Comparison of ENCODE assay signal across 8 mouse cellular contexts in the genomic region with DNA sequence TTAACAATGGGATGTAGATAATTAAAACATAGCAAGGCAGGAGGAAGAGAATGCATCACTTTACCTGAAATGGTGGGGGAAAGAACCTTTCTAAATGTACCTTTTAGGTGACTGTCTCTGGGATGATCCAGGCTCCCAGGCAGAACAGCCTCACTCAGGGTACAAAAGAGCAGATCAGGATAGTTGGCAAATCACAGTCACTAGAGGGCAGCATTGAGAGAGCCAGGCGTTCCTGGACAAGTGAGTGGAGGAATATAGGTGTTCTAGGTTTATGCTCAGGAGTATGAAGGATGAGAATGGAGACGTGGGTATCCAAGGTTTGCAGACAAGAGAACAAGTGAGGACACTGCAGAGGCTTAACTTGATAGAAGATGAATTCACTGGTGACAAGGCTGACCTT.
DNase-seq lines count a peak whose midpoint lies in the region; ATAC-seq lines count a peak whose summit lies in the region.

No protein-coding gene starts in this region.

- H3K9me3 ChIP-seq in midbrain, embryonic 11.5 days (ENCODE audit: control insufficient read depth, low read length): no peaks in the 10 kb centered on the region
- no peaks in the 10 kb centered on the region for H3K9me3 ChIP-seq in midbrain, embryonic 16.5 days (replicated peaks; ENCODE audit: control insufficient read depth, low read length, poor library complexity, severe bottlenecking)
- no peaks in the 10 kb centered on the region for H3K9me3 ChIP-seq in embryonic facial prominence, embryonic 15.5 days (replicated peaks)
- H3K9me3 ChIP-seq in hindbrain, embryonic 12.5 days (replicated peaks): no peaks in the 10 kb centered on the region

- no peaks in the 10 kb centered on the region for H3K36me3 ChIP-seq in midbrain, embryonic 11.5 days (ENCODE audit: control insufficient read depth, insufficient read depth, low read length)
- H3K36me3 ChIP-seq in midbrain, embryonic 16.5 days (ENCODE audit: control insufficient read depth, insufficient read depth, low read length): no peaks in the 10 kb centered on the region
- no peaks in the 10 kb centered on the region for H3K36me3 ChIP-seq in embryonic facial prominence, embryonic 15.5 days
- H3K36me3 ChIP-seq in hindbrain, embryonic 12.5 days: no peaks in the 10 kb centered on the region

- no peaks in the 10 kb centered on the region for H3K4me1 ChIP-seq in midbrain, embryonic 11.5 days (ENCODE audit: control insufficient read depth, insufficient read depth, low read length)
- no peaks in the 10 kb centered on the region for H3K4me1 ChIP-seq in midbrain, embryonic 16.5 days (ENCODE audit: control insufficient read depth, insufficient read depth, low read length)
- H3K4me1 ChIP-seq in embryonic facial prominence, embryonic 15.5 days: no peaks in the 10 kb centered on the region
- H3K4me1 ChIP-seq in hindbrain, embryonic 12.5 days: no peaks in the 10 kb centered on the region

- no peak overlapping the region for H3K4me2 ChIP-seq in midbrain, embryonic 11.5 days
- no peak overlapping the region for H3K4me2 ChIP-seq in midbrain, embryonic 16.5 days (ENCODE audit: low read length)
- H3K4me2 ChIP-seq in embryonic facial prominence, embryonic 15.5 days (replicated peaks): no peak overlapping the region
- no peak overlapping the region for H3K4me2 ChIP-seq in hindbrain, embryonic 12.5 days (replicated peaks)

- no peaks in the 10 kb centered on the region for H3K27me3 ChIP-seq in midbrain, embryonic 11.5 days (ENCODE audit: control insufficient read depth, insufficient read depth, low read length)
- no peaks in the 10 kb centered on the region for H3K27me3 ChIP-seq in midbrain, embryonic 16.5 days (ENCODE audit: control insufficient read depth, insufficient read depth, low read depth, low read length)
- H3K27me3 ChIP-seq in embryonic facial prominence, embryonic 15.5 days: no peaks in the 10 kb centered on the region
- H3K27me3 ChIP-seq in hindbrain, embryonic 12.5 days: no peaks in the 10 kb centered on the region

- no peak overlapping the region for H3K9ac ChIP-seq in midbrain, embryonic 11.5 days (ENCODE audit: low read length)
- H3K9ac ChIP-seq in midbrain, embryonic 16.5 days (ENCODE audit: low read depth, low read length): no peak overlapping the region
- no peak overlapping the region for H3K9ac ChIP-seq in embryonic facial prominence, embryonic 15.5 days
- H3K9ac ChIP-seq in hindbrain, embryonic 12.5 days: no peak overlapping the region

- ATAC-seq in midbrain, embryonic 11.5 days (ENCODE audit: low FRiP score): peak; percentile 83
- no peak for ATAC-seq in midbrain, embryonic 16.5 days
- peak; percentile 63; the same call in 1 of the 2 replicates for ATAC-seq in embryonic facial prominence, embryonic 15.5 days (ENCODE audit: insufficient number of reproducible peaks, low FRiP score, low TSS enrichment, low read depth)
- peak; percentile 46; the same call in 1 of the 2 replicates for ATAC-seq in hindbrain, embryonic 12.5 days (ENCODE audit: low FRiP score)

- no peak overlapping the region for H3K27ac ChIP-seq in midbrain, embryonic 11.5 days (ENCODE audit: low read depth, low read length)
- H3K27ac ChIP-seq in midbrain, embryonic 16.5 days (ENCODE audit: low read length): no peak overlapping the region
- H3K27ac ChIP-seq in embryonic facial prominence, embryonic 15.5 days (replicated peaks): no peak overlapping the region
- no peak overlapping the region for H3K27ac ChIP-seq in hindbrain, embryonic 12.5 days

- H3K4me3 ChIP-seq in midbrain, embryonic 11.5 days (ENCODE audit: low read depth, low read length): no peak overlapping the region
- H3K4me3 ChIP-seq in midbrain, embryonic 16.5 days (ENCODE audit: low read depth, low read length): no peak overlapping the region
- no peak overlapping the region for H3K4me3 ChIP-seq in embryonic facial prominence, embryonic 15.5 days (replicated peaks)
- H3K4me3 ChIP-seq in hindbrain, embryonic 12.5 days: no peak overlapping the region

- DNase-seq in midbrain, embryonic 11.5 days (ENCODE audit: low spot score, missing footprints): peak; percentile 91
- DNase-seq in brain, adult 2 months (ENCODE audit: low read depth, low spot score): peak; percentile 66
- DNase-seq in left cerebral cortex, adult 11 months (ENCODE audit: low spot score): peak; percentile 16
- DNase-seq in lung, postnatal 36 days: peak; percentile 80
- DNase-seq in spleen, postnatal 10 days (ENCODE audit: low spot score in 2 of 2): peak; percentile 9 to 42

- WGBS in midbrain, embryonic 11.5 days: 15% methylated on average over 2 of the region's 2 CpGs
- 19% methylated on average over 2 of the region's 2 CpGs for WGBS in midbrain, embryonic 16.5 days
- WGBS in embryonic facial prominence, embryonic 15.5 days: 13% methylated on average over 2 of the region's 2 CpGs
- WGBS in hindbrain, embryonic 12.5 days: 20% methylated on average over 2 of the region's 2 CpGs

Comparison
In these comparisons a context has a peak if more than half of its experiments do, and no peak if none do; other contexts are left out.
1. DNase-seq: peak in every context shown above with its lines; median percentile 91 in midbrain, embryonic 11.5 days; 80 in lung, postnatal 36 days; 66 in brain, adult 2 months; 26 in spleen, postnatal 10 days; 16 in left cerebral cortex, adult 11 months.